Mouse (Mus musculus) brain, embryonic 14.5 days (tissue): ENCODE data around the gene Rab15.

ENCODE experiments used
- CTCF ChIP-seq: fragments of 200-500 bp; IDR thresholded peaks from 2 replicates; pipeline ENCODE4 v1.5.1; 2012; ENCODE audit warnings: inconsistent platforms, mild to moderate bottlenecking, moderate library complexity, borderline replicate concordance; ENCODE audit not compliant: insufficient read depth, insufficient read length; ENCODE audit errors: extremely low read depth
- POLR2A ChIP-seq: fragments of 200-500 bp; IDR thresholded peaks from 2 replicates; pipeline ENCODE4 v1.6.1; 2012; ENCODE audit warnings: mild to moderate bottlenecking, inconsistent platforms, borderline replicate concordance; ENCODE audit not compliant: poor library complexity, insufficient read depth, insufficient read length, severe bottlenecking; ENCODE audit errors: extremely low read depth

- TF ChIP-seq CTCF = no peak
- TF ChIP-seq POLR2A = no peak
Measured at GRCm38 (mm10) chr12:76774652-76775051, 48.1 kb downstream of the Rab15 start.
